Mouse (Mus musculus): Measurements from ENCODE around the gene Arpc4. TPM values are rescaled to one million over a fixed set of nuclear protein-coding genes. Genes with fewer than 3 reads are reported as not detected.

Gene Arpc4
- polyA plus RNA-seq, 1 experiment = 87.2 TPM

- peaks cover 49% of the 10 kb centered on the region for H3K36me3 ChIP-seq (ENCODE audit: control insufficient read depth, insufficient read depth, low read length)
- no peak within 1 kb of the TSS for H3K4me3 ChIP-seq (ENCODE audit: extremely low read depth, insufficient read depth, insufficient read length)
- TF ChIP-seq CTCF (IDR thresholded peaks at IDR 0.05; ENCODE audit: extremely low read depth, insufficient read depth, insufficient read length, insufficient replicate concordance) (no peak), POLR2A (IDR thresholded peaks at IDR 0.05; ENCODE audit: low read depth, low read length) (no peak)
- no peak within 1 kb of the TSS for H3K27ac ChIP-seq (ENCODE audit: insufficient read depth, low read length)
- H3K4me1 ChIP-seq (ENCODE audit: control insufficient read depth, insufficient read depth, insufficient read length) = peaks cover 7% of the 10 kb centered on the region
- 89% methylated on average over 8 of the region's 8 CpGs for WGBS
- no peak for DNase-seq (ENCODE audit: low read depth in 1 of 2, low spot score in 2 of 2)
- H3K27me3 ChIP-seq (ENCODE audit: control insufficient read depth, insufficient read depth, low read length) = no peaks in the 10 kb centered on the region
These were observed 11.0 kb downstream of the Arpc4 start, which contains the start of gene Ttll3 for GRCm38 (mm10) chr6:113388960-113389359. Gene Ttll3 (plus strand): TSS chr6:113389260.

GRCm38 (mm10) chr6:113390715-113391114 is 12.8 kb downstream of the Arpc4 start:
- TF ChIP-seq CTCF (IDR thresholded peaks at IDR 0.05; ENCODE audit: extremely low read depth, insufficient read depth, insufficient read length, insufficient replicate concordance) (no peak), POLR2A (IDR thresholded peaks at IDR 0.05; ENCODE audit: low read depth, low read length) (no peak)
- no peak for DNase-seq (ENCODE audit: low read depth in 1 of 2, low spot score in 2 of 2)
- Histone ChIP-seq H3K4me3 (ENCODE audit: extremely low read depth, insufficient read depth, insufficient read length) (no peak overlapping the region), H3K4me1 (ENCODE audit: control insufficient read depth, insufficient read depth, insufficient read length) (peaks cover 7% of the 10 kb centered on the region), H3K27me3 (ENCODE audit: control insufficient read depth, insufficient read depth, low read length) (no peaks in the 10 kb centered on the region), H3K36me3 (ENCODE audit: control insufficient read depth, insufficient read depth, low read length) (peaks cover 47% of the 10 kb centered on the region), H3K27ac (ENCODE audit: insufficient read depth, low read length) (no peak overlapping the region)
- 92% methylated on average over 3 of the region's 3 CpGs for WGBS

GRCm38 (mm10) chr6:113392015-113392386 is 14.1 kb downstream of the Arpc4 start:
- Histone ChIP-seq H3K4me3 (ENCODE audit: extremely low read depth, insufficient read depth, insufficient read length) (no peak overlapping the region), H3K27me3 (ENCODE audit: control insufficient read depth, insufficient read depth, low read length) (no peaks in the 10 kb centered on the region), H3K4me1 (ENCODE audit: control insufficient read depth, insufficient read depth, insufficient read length) (peaks cover 7% of the 10 kb centered on the region), H3K27ac (ENCODE audit: insufficient read depth, low read length) (no peak overlapping the region), H3K36me3 (ENCODE audit: control insufficient read depth, insufficient read depth, low read length) (peaks cover 40% of the 10 kb centered on the region)
- DNase-seq (ENCODE audit: low read depth in 1 of 2, low spot score in 2 of 2) = no peak
- TF ChIP-seq CTCF (IDR thresholded peaks at IDR 0.05; ENCODE audit: extremely low read depth, insufficient read depth, insufficient read length, insufficient replicate concordance) (no peak), POLR2A (IDR thresholded peaks at IDR 0.05; ENCODE audit: low read depth, low read length) (no peak)
- 30% methylated on average over 10 of the region's 10 CpGs for WGBS

- Histone ChIP-seq H3K27me3 (ENCODE audit: control insufficient read depth, insufficient read depth, low read length) (no peaks in the 10 kb centered on the region), H3K36me3 (ENCODE audit: control insufficient read depth, insufficient read depth, low read length) (peaks cover 35% of the 10 kb centered on the region), H3K4me1 (ENCODE audit: control insufficient read depth, insufficient read depth, insufficient read length) (peaks cover 7% of the 10 kb centered on the region), H3K4me3 (ENCODE audit: extremely low read depth, insufficient read depth, insufficient read length) (no peak overlapping the region), H3K27ac (ENCODE audit: insufficient read depth, low read length) (no peak overlapping the region)
- 14% methylated on average over 51 of the region's 51 CpGs for WGBS
- TF ChIP-seq POLR2A (IDR thresholded peaks at IDR 0.05; ENCODE audit: low read depth, low read length) = no peak
- TF ChIP-seq CTCF (IDR thresholded peaks at IDR 0.05; ENCODE audit: extremely low read depth, insufficient read depth, insufficient read length, insufficient replicate concordance) = no peak
- DNase-seq (ENCODE audit: low read depth in 1 of 2, low spot score in 2 of 2) = no peak
These were observed 14.6 kb downstream of the Arpc4 start for GRCm38 (mm10) chr6:113392387-113393071.

GRCm38 (mm10) chr6:113393951-113394350 is 16.0 kb downstream of the Arpc4 start:
- H3K36me3 ChIP-seq (ENCODE audit: control insufficient read depth, insufficient read depth, low read length) = peaks cover 27% of the 10 kb centered on the region
- TF ChIP-seq POLR2A (IDR thresholded peaks at IDR 0.05; ENCODE audit: low read depth, low read length) (no peak), CTCF (IDR thresholded peaks at IDR 0.05; ENCODE audit: extremely low read depth, insufficient read depth, insufficient read length, insufficient replicate concordance) (no peak)
- DNase-seq (ENCODE audit: low read depth in 1 of 2, low spot score in 2 of 2) = no peak
- H3K4me3 ChIP-seq (ENCODE audit: extremely low read depth, insufficient read depth, insufficient read length) = no peak overlapping the region
- H3K27ac ChIP-seq (ENCODE audit: insufficient read depth, low read length) = no peak overlapping the region
- 83% methylated on average over 6 of the region's 6 CpGs for WGBS
- peaks cover 7% of the 10 kb centered on the region for H3K4me1 ChIP-seq (ENCODE audit: control insufficient read depth, insufficient read depth, insufficient read length)
- no peaks in the 10 kb centered on the region for H3K27me3 ChIP-seq (ENCODE audit: control insufficient read depth, insufficient read depth, low read length)

- TF ChIP-seq CTCF (IDR thresholded peaks at IDR 0.05; ENCODE audit: extremely low read depth, insufficient read depth, insufficient read length, insufficient replicate concordance) (no peak), POLR2A (IDR thresholded peaks at IDR 0.05; ENCODE audit: low read depth, low read length) (no peak)
- H3K27ac ChIP-seq (ENCODE audit: insufficient read depth, low read length) = no peak overlapping the region
- 95% methylated on average over 11 of the region's 11 CpGs for WGBS
- peaks cover 20% of the 10 kb centered on the region for H3K36me3 ChIP-seq (ENCODE audit: control insufficient read depth, insufficient read depth, low read length)
- H3K27me3 ChIP-seq (ENCODE audit: control insufficient read depth, insufficient read depth, low read length) = no peaks in the 10 kb centered on the region
- no peak for DNase-seq (ENCODE audit: low read depth in 1 of 2, low spot score in 2 of 2)
- peaks cover 7% of the 10 kb centered on the region for H3K4me1 ChIP-seq (ENCODE audit: control insufficient read depth, insufficient read depth, insufficient read length)
- H3K4me3 ChIP-seq (ENCODE audit: extremely low read depth, insufficient read depth, insufficient read length) = no peak overlapping the region
These were observed 16.9 kb downstream of the Arpc4 start for GRCm38 (mm10) chr6:113394811-113395210.

- whole genome bisulfite sequencing = 91% methylated on average over 6 of the region's 6 CpGs
- H3K4me3 ChIP-seq (ENCODE audit: extremely low read depth, insufficient read depth, insufficient read length) = no peak overlapping the region
- H3K36me3 ChIP-seq (ENCODE audit: control insufficient read depth, insufficient read depth, low read length) = peaks cover 16% of the 10 kb centered on the region
- no peaks in the 10 kb centered on the region for H3K27me3 ChIP-seq (ENCODE audit: control insufficient read depth, insufficient read depth, low read length)
- no peak overlapping the region for H3K27ac ChIP-seq (ENCODE audit: insufficient read depth, low read length)
- no peak for TF ChIP-seq POLR2A (IDR thresholded peaks at IDR 0.05; ENCODE audit: low read depth, low read length)
- no peak for TF ChIP-seq CTCF (IDR thresholded peaks at IDR 0.05; ENCODE audit: extremely low read depth, insufficient read depth, insufficient read length, insufficient replicate concordance)
- no peak for DNase-seq (ENCODE audit: low read depth in 1 of 2, low spot score in 2 of 2)
- peaks cover 7% of the 10 kb centered on the region for H3K4me1 ChIP-seq (ENCODE audit: control insufficient read depth, insufficient read depth, insufficient read length)
These were observed 17.6 kb downstream of the Arpc4 start for GRCm38 (mm10) chr6:113395501-113395900.

Measured in spleen, adult 2 months (tissue).